Mouse (Mus musculus): ENCODE data around the gene Gm7876.
"Not testable (repeated sequence)": the region's sequence is repeated elsewhere in the genome, so short reads cannot be mapped to it uniquely, and the experiment has no call there.

Gm7876 gene

DNA sequence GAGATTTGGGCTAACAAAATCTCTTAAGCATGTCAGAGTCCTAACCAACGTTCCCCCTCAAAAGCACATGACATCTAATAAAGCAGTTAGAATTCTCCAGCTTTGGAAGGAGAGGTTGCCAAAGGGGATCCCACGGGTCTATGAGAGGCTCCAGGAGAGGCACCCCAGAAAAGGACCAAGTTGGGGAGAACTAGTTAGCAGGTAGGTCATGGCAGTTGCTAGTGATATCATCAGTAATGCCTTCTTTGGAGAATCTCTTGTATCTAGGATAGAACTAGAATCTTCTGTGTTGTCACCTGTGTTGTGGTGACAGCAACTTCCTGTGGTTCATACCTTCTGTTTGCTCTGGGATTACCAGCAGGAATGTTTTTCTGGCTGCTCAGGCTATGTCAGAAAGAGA is at the start of gene Gm7876:
Gene Gm7876 (plus strand): TSS at position 301 of the 400 bp plus-strand sequence.
- not testable (repeated sequence) for DNase-seq

DNA sequence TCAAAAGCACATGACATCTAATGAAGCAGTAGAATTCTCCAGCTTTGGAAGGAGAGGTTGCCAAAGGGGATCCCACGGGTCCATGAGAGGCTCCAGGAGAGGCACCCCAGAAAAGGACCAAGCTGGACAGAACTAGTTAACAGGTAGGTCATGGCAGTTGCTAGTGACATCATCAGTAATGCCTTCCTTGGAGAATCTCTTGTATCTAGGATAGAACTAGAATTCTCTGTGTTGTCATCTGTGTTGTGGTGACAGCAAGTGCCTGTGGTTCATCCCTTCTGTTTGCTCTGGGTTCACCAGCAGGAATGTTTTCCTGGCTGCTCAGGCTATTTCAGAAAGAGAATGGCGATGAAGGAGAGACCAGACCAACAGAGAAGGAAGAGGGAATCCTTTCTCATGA is 45.1 kb upstream of the Gm7876 start, which contains the start of gene Gm3239:
Gene Gm3239 (plus strand): TSS at position 301 of the 400 bp plus-strand sequence.
- DNase-seq, result not testable (repeated sequence)

GRCm38 (mm10) chr14:4726038-4726880 is 17.2 kb downstream of the Gm7876 start, which contains the start of gene Gm3252:
Gene Gm3252 (plus strand): TSS chr14:4726775.
- not testable (repeated sequence) for DNase-seq

Data from cerebellum, postnatal 14 days (tissue).